Mouse (Mus musculus): ENCODE data around the gene Cyp2u1. TPM values are rescaled to one million over a fixed set of nuclear protein-coding genes. Genes with fewer than 3 reads are reported as not detected.
A peak's percentile ranks its signal among the peaks of the same experiment; 100 is the strongest.

Cyp2u1 gene
- polyA plus RNA-seq, 1 experiment: 10.4 TPM

- no peak overlapping the region for H3K27ac ChIP-seq (ENCODE audit: insufficient read depth, low read length)
- TF ChIP-seq POLR2A (IDR thresholded peaks at IDR 0.05; ENCODE audit: extremely low read depth, insufficient read depth, low read length) (no peak), CTCF (IDR thresholded peaks at IDR 0.05; ENCODE audit: extremely low read depth, insufficient read depth, low read length) (no peak)
- no peaks in the 10 kb centered on the region for H3K4me1 ChIP-seq (ENCODE audit: control insufficient read depth, insufficient read depth, low read length)
- no peak overlapping the region for H3K4me3 ChIP-seq (ENCODE audit: insufficient read depth, low read length)
These were observed 10.7 kb downstream of the Cyp2u1 start for GRCm38 (mm10) chr3:131292349-131292748.

GRCm38 (mm10) chr3:131291890-131292289 lies 11.1 kb downstream of the Cyp2u1 start:
- Histone ChIP-seq H3K4me3 (ENCODE audit: insufficient read depth, low read length) (no peak overlapping the region), H3K4me1 (ENCODE audit: control insufficient read depth, insufficient read depth, low read length) (no peaks in the 10 kb centered on the region), H3K27ac (ENCODE audit: insufficient read depth, low read length) (no peak overlapping the region)
- TF ChIP-seq CTCF (IDR thresholded peaks at IDR 0.05; ENCODE audit: extremely low read depth, insufficient read depth, low read length) (no peak), POLR2A (IDR thresholded peaks at IDR 0.05; ENCODE audit: extremely low read depth, insufficient read depth, low read length) (no peak)

- TF ChIP-seq POLR2A (IDR thresholded peaks at IDR 0.05; ENCODE audit: extremely low read depth, insufficient read depth, low read length) (no peak), CTCF (IDR thresholded peaks at IDR 0.05; ENCODE audit: extremely low read depth, insufficient read depth, low read length) (no peak)
- no peaks in the 10 kb centered on the region; the same call in 1 of the 2 replicates for H3K4me1 ChIP-seq (ENCODE audit: control insufficient read depth, insufficient read depth, low read length)
- H3K4me3 ChIP-seq (ENCODE audit: insufficient read depth, low read length): no peak overlapping the region
- H3K27ac ChIP-seq (ENCODE audit: insufficient read depth, low read length): no peak overlapping the region
These were observed 28.9 kb downstream of the Cyp2u1 start for GRCm38 (mm10) chr3:131274151-131274550.

- H3K27ac ChIP-seq (ENCODE audit: insufficient read depth, low read length): 0 out of 2 replicates have a peak overlapping the region, but pooled peaks have one; percentile 23
These were observed 30.5 kb downstream of the Cyp2u1 start for GRCm38 (mm10) chr3:131272374-131273100.

GRCm38 (mm10) chr3:131271559-131272373 lies 31.3 kb downstream of the Cyp2u1 start, which contains the start of gene Hadh:
Gene Hadh (minus strand): TSS chr3:131272101.
- Histone ChIP-seq H3K27ac (ENCODE audit: insufficient read depth, low read length) (0 out of 2 replicates have a peak within 1 kb of the TSS, but pooled peaks have one; percentile 41), H3K4me3 (ENCODE audit: insufficient read depth, low read length) (peak within 1 kb of the TSS; percentile 74), H3K4me1 (ENCODE audit: control insufficient read depth, insufficient read depth, low read length) (no peaks in the 10 kb centered on the region; the same call in 1 of the 2 replicates)
- TF ChIP-seq CTCF (IDR thresholded peaks at IDR 0.05; ENCODE audit: extremely low read depth, insufficient read depth, low read length) (no peak), POLR2A (IDR thresholded peaks at IDR 0.05; ENCODE audit: extremely low read depth, insufficient read depth, low read length) (peak; percentile 78; the same call in 1 of the 2 replicates)

More at GRCm38 (mm10) chr3:131272374-131273100, 30.5 kb downstream of the Cyp2u1 start:
- H3K4me3 ChIP-seq (ENCODE audit: insufficient read depth, low read length): peak overlapping the region; percentile 74
- TF ChIP-seq CTCF (IDR thresholded peaks at IDR 0.05; ENCODE audit: extremely low read depth, insufficient read depth, low read length): no peak
- H3K4me1 ChIP-seq (ENCODE audit: control insufficient read depth, insufficient read depth, low read length): no peaks in the 10 kb centered on the region; the same call in 1 of the 2 replicates

GRCm38 (mm10) chr3:131271157-131271556 lies 31.9 kb downstream of the Cyp2u1 start:
- Histone ChIP-seq H3K4me1 (ENCODE audit: control insufficient read depth, insufficient read depth, low read length) (no peaks in the 10 kb centered on the region; the same call in 1 of the 2 replicates), H3K4me3 (ENCODE audit: insufficient read depth, low read length) (peak overlapping the region; percentile 74), H3K27ac (ENCODE audit: insufficient read depth, low read length) (no peak overlapping the region)
- no peak for TF ChIP-seq CTCF (IDR thresholded peaks at IDR 0.05; ENCODE audit: extremely low read depth, insufficient read depth, low read length)
- no peak for TF ChIP-seq POLR2A (IDR thresholded peaks at IDR 0.05; ENCODE audit: extremely low read depth, insufficient read depth, low read length)

GRCm38 (mm10) chr3:131270381-131270780 lies 32.6 kb downstream of the Cyp2u1 start:
- Histone ChIP-seq H3K4me1 (ENCODE audit: control insufficient read depth, insufficient read depth, low read length) (no peaks in the 10 kb centered on the region; the same call in 1 of the 2 replicates), H3K4me3 (ENCODE audit: insufficient read depth, low read length) (no peak overlapping the region), H3K27ac (ENCODE audit: insufficient read depth, low read length) (no peak overlapping the region)
- TF ChIP-seq POLR2A (IDR thresholded peaks at IDR 0.05; ENCODE audit: extremely low read depth, insufficient read depth, low read length) (no peak), CTCF (IDR thresholded peaks at IDR 0.05; ENCODE audit: extremely low read depth, insufficient read depth, low read length) (no peak)

GRCm38 (mm10) chr3:131266366-131267050 lies 36.5 kb downstream of the Cyp2u1 start:
- Histone ChIP-seq H3K4me1 (ENCODE audit: control insufficient read depth, insufficient read depth, low read length) (no peaks in the 10 kb centered on the region; the same call in 1 of the 2 replicates), H3K4me3 (ENCODE audit: insufficient read depth, low read length) (no peak overlapping the region), H3K27ac (ENCODE audit: insufficient read depth, low read length) (no peak overlapping the region)
- TF ChIP-seq POLR2A (IDR thresholded peaks at IDR 0.05; ENCODE audit: extremely low read depth, insufficient read depth, low read length): no peak
- no peak for TF ChIP-seq CTCF (IDR thresholded peaks at IDR 0.05; ENCODE audit: extremely low read depth, insufficient read depth, low read length)

GRCm38 (mm10) chr3:131265516-131265915 lies 37.5 kb downstream of the Cyp2u1 start:
- Histone ChIP-seq H3K4me3 (ENCODE audit: insufficient read depth, low read length) (no peak overlapping the region), H3K27ac (ENCODE audit: insufficient read depth, low read length) (no peak overlapping the region)
- TF ChIP-seq POLR2A (IDR thresholded peaks at IDR 0.05; ENCODE audit: extremely low read depth, insufficient read depth, low read length): no peak
- TF ChIP-seq CTCF (IDR thresholded peaks at IDR 0.05; ENCODE audit: extremely low read depth, insufficient read depth, low read length): no peak

More at GRCm38 (mm10) chr3:131265516-131265915, 37.5 kb downstream of the Cyp2u1 start:
- no peaks in the 10 kb centered on the region; the same call in 1 of the 2 replicates for H3K4me1 ChIP-seq (ENCODE audit: control insufficient read depth, insufficient read depth, low read length)
